Comparison of ENCODE assay signal across 8 mouse cellular contexts in the genomic region with DNA sequence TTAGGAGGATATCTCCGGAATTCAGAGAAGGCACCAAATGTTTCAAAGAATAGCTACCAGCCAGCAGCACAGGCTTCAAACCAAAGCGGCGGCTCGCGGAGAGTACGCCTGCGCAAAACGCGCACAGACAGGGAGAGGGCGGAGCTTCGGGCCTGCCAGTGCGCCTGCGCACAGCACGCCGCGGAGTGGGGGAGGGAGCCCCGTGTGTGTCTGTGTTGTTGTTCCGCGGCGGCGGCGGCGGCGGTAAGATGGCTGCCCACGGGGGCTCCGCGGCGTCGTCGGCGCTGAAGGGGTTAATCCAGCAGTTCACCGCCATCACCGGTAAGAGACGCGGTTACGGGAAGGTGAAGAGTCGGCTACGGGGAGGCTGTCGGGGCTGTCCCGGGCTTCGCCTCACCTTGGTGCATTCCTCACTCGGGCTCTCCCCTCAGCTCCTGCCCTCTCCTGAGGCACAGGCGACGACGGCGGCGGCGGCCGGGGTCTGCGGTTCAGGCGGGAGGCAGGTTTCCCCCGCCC. TPM values are rescaled to one million over a fixed set of nuclear protein-coding genes. Genes with fewer than 3 reads are reported as not detected.
DNase-seq lines count a peak whose midpoint lies in the region; ATAC-seq and TF ChIP-seq lines count a peak whose summit lies in the region.

Ubxn7 (plus strand) TSS at position 218 of the 516 bp plus-strand sequence.

- no peak for TF ChIP-seq EP300 in lung, postnatal 0 days (IDR thresholded peaks at IDR 0.05)

- H3K4me2 ChIP-seq in lung, postnatal 0 days (replicated peaks; ENCODE audit: low read depth, low read length) = peak within 1 kb of the TSS; percentile 69

- H3K27me3 ChIP-seq in hindbrain, embryonic 10.5 days (ENCODE audit: insufficient read depth, poor library complexity, severe bottlenecking) = no peaks in the 10 kb centered on the region
- no peaks in the 10 kb centered on the region for H3K27me3 ChIP-seq in lung, postnatal 0 days (replicated peaks; ENCODE audit: insufficient read depth, low read length)

- H3K4me1 ChIP-seq in hindbrain, embryonic 10.5 days (replicated peaks) = peaks cover 24% of the 10 kb centered on the region
- no peaks in the 10 kb centered on the region for H3K4me1 ChIP-seq in lung, postnatal 0 days (ENCODE audit: insufficient read depth, low read depth, low read length)

- H3K27ac ChIP-seq in hindbrain, embryonic 10.5 days = peak within 1 kb of the TSS; percentile 98
- peak within 1 kb of the TSS; percentile 98 for H3K27ac ChIP-seq in lung, postnatal 0 days (ENCODE audit: low read length)

- peak; percentile 99 for ATAC-seq in frontal cortex, adult (ENCODE audit: low TSS enrichment)
- peak; percentile 98 for ATAC-seq in lung, postnatal 0 days

- TF ChIP-seq CTCF in lung, postnatal 0 days (IDR thresholded peaks at IDR 0.05) = no peak; the same call in 1 of the 2 replicates

- peak within 1 kb of the TSS; percentile 96 for H3K9ac ChIP-seq in lung, postnatal 0 days (replicated peaks; ENCODE audit: low read depth)

- H3K36me3 ChIP-seq in hindbrain, embryonic 10.5 days = no peaks in the 10 kb centered on the region
- no peaks in the 10 kb centered on the region for H3K36me3 ChIP-seq in lung, postnatal 0 days (ENCODE audit: insufficient read depth, low read length)

- WGBS in hindbrain, embryonic 10.5 days = under 1% methylated on average over 52 of the region's 52 CpGs
- WGBS in lung, postnatal 0 days = 2% methylated on average over 42 of the region's 52 CpGs

- no peaks in the 10 kb centered on the region for H3K9me3 ChIP-seq in hindbrain, embryonic 10.5 days
- no peaks in the 10 kb centered on the region for H3K9me3 ChIP-seq in lung, postnatal 0 days (ENCODE audit: low read length)

- DNase-seq in MN1 (ENCODE audit: low spot score) = peak; percentile 95
- peak; percentile 98 for DNase-seq in cerebellum, adult 9-10 months
- DNase-seq in hindbrain, embryonic 10.5 days (ENCODE audit: low spot score) = peak; percentile 98
- peak; percentile 97 for DNase-seq in layer of hippocampus, adult 9-11 months
- peak; percentile 97 for DNase-seq in lung, postnatal 0 days (ENCODE audit: low spot score)
- DNase-seq in ovary, postnatal 14 days (ENCODE audit: low spot score) = peak; percentile 97
- DNase-seq in thymus, postnatal 14 days = peak; percentile 99

- H3K4me3 ChIP-seq in hindbrain, embryonic 10.5 days = peak within 1 kb of the TSS; percentile 72
- peak within 1 kb of the TSS; percentile 98 for H3K4me3 ChIP-seq in lung, postnatal 0 days (ENCODE audit: low read depth, low read length)

RNA-seq across cellular contexts. Expression of gene Ubxn7, which starts in this region (rescaled TPM):
- polyA plus RNA-seq in hindbrain, embryonic 10.5 days (2016; fragmentation: Nextera tagmentation; extraction: Ambion mirVana) = 25.2 and 27.0 TPM in 2 replicates
- polyA plus RNA-seq in lung, postnatal 0 days (2015; fragmentation: Nextera tagmentation; extraction: Ambion mirVana) = 12.9 and 13.2 TPM in 2 replicates

Comparison
In these comparisons a context has a peak if more than half of its experiments do, and no peak if none do; other contexts are left out.
1. Peak in every context shown above with its lines: DNase-seq, ATAC-seq, H3K4me3 ChIP-seq and H3K27ac ChIP-seq.